Mouse (Mus musculus) T-cell, adult 2 months (primary cell): Measurements from ENCODE around the gene Ptprs.

Source experiments
- DNase-seq: peaks from one replicate; pipeline ENCODE4 v3.0.0; 2022; ENCODE audit warnings: low spot score

The Ptprs gene

DNA sequence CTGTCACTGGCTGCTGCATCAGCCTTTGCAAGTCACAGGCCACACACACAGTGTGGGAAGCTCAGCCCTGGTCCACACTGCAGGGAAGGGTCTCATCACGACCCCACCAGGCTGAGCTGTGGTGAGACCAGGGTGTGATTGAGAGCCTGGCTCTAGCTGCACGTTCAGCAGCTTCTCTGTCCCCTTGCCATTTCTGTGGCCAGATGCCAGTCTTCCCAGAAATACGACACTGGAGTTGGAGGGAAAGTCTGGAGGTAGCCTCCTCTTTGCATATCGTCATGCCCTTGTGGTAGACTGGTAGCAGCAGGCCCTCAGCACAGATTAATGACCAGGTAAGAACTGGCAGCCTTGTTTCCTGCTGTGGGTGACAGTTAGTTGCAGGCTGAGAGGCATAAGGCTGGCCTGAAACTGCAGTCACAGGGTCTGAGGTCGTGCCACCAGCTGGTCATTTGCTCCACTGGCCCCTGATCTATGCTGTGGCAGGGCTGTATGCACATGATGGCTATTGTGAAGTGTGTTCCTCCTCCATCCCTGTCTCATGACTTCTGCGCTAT lies 96.9 kb downstream of the Ptprs start:
- DNase-seq, result no peak

DNA sequence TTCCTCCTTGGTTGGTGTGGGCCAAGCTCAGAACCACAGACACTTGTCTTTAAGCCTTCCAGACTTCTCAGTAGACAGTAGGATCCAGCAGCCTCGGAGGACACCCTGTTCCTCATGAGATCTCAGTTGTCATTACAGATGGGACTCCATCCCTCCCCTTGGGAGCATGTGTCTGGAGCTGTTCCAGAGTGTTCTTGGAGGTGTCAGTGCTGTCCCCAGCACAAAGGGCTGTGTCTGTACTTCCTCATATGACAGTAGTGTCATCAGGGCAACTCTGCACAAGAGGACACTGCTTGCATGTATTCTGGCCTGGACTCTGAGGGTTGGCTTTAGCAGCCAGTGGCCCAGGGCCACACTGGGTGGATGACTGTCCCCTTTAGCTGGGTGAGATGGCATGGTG lies 101.4 kb downstream of the Ptprs start:
- DNase-seq, result no peak

DNA sequence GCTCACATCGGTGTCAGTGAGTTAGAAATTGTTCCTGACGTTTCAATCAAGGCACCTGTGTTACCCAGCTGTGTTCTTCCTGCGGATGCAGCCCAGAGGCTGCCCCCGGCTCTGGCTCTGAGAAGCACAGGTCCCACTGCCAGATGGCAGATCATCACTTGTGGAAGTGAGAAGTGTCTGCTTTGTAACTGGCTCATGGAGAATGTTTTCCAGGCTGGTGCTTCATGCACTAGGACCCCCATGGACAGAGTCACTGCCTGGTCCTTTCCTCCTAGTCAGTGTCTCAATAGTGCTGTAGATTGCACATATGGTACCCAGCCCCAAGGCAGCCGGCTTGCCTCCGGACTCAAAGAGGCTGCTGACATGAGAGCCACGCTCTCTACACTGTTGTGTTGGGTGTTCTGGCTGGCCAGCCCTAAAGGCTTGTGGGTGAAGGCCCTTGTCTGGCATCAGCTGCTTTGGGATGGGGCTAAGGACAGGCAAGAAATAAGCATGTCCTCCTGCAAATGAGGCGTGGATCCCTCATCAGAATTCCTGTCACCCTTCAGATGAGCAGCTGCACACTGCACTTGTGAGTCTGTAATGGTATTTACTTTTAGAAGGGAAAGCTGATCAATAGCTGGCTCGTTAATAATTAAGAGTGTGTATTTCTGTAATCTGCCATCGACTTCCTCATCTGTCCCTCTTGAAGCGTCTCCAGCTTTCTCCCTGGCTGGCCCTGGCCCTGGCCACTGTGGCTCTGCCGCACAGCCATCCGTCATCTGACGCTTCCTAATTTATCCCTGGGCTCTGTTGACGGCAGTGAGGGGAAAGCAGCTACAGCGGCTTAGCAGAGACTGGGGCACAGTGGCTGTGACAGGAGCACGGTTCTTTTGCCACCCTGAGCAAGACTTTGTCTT lies 102.9 kb downstream of the Ptprs start:
- no peak for DNase-seq

DNA sequence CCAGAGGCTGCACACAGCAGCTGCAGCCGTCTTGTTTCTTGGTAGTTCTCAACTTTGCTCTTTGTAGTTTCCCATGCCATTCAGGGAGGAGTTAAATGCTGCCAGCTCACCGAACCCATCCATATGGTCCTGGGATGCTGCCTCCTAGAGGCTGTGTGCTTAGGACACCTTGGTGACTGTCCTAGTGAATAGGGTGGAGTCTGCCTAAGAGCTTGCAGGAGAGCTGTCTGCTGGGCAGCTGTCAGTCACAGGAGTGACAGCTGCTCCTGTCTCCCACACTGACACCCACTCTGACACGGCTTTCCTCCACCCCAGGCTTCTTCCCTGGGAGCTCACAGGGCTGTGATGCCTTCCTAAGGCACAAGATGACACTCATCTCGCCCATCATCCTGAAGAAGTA lies 104.2 kb downstream of the Ptprs start:
- DNase-seq, result no peak

DNA sequence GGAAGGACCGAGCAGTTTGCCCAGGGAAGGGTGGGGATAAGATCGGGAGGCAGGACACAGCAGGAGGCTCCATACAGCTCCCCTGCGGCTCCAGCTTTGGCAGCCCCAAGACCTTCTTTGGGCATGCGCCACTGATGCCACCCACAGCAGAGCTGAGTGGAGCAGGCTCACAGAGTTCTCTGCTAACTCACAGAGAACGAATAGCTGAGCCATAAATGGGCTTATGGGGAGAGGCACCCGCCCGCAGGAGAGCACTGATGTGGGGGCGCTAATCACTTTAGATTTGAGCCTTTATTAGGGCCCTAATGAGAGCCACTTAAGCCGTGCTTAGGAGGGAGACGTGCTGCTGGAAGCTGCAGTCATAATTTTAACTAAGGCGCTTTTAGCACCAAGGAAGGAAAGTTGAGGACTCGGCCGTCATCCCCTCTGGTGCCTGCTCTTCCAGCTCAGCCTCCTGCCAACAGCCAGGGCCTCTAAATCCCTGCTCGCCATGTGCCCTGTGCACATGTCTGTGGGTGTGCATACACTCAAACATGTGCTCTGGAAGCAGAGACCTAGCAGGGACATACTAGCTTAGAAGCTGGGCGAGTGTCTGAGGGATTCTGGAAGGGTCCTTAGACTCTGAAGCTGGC lies 105.1 kb downstream of the Ptprs start:
- DNase-seq, result no peak

DNA sequence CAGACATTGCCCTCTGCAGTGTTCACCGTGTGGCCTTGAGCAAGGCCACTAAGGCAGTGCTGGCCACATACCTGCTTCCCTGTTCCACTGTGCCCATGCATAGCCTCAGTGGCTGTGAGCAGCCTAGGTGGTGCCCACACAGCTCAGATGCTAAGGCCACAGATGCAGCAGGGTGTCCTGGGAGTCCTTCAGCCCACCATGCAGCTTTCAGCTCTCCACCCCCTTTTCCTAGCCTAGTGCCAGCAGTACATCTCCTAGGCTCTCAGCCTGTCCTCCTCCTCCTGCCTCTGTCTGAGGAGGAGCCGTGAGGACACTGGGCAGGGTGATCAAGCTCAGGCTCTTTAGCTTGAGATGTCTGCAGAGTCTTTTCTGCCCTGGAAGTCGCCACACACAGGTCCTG lies 106.2 kb downstream of the Ptprs start:
- no peak for DNase-seq

DNA sequence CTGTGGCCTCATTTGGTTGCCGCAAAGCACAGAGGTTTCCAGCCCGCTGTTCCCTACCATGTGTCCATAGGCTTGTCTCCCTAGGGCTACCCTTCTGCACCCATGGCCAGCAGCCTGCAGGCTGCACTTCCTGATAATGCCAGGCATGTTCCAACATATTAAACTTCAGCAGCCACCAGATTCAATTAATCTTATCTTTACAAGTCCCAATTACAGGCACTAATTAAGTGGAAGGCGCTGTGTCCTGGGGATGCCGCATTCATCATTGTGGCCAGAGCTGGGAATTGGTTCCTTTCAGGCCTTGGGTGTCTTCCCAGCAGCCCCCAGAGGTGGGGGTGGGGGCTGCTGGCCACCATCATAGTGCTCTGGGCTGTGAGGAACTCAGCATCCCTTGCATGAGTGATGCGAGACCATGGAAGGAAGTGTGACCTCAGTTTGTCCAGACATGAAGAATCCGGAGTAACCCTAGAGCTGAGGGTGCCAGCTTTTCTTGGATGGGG lies 107.9 kb downstream of the Ptprs start:
- no peak for DNase-seq

DNA sequence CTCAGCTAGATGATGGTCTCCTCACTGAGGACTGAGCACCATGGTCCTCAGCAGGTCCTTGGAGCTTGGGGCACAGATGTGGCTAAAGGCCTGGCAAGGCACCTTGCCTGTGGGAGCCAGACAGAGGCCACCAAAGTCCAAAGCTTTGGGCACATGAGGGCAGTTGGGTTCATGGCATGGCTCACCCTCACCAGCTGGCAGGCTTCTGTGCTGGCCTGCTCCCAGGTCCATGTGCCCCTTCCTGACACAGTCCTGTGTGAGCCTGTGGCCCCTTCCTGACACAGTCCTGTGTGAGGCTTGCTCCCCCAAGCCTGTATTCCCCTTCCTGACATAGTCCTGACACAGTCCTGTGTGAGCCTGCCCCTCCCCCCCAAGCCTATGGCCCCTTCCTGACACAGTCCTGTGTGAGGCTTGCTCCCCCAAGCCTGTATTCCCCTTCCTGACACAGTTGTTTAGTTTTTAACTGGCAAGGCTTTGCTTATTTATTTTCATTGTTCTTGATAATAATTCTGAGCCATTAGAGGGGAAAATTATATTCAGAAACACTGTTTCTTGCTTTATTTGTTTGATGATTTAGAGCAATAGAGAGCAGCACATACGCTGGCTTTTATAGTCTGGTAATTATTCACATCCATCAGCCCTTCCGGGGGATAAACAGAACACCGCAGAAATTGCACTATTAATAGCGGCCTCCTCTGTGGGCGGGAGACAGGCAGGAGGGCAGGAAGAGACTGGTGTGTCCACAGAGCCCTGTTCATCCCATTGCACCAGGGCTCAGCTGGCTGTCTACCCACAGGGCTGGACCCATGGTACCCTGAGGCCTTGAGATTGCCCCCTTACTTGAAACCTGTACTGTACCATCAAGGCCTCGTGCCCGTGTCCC lies 110.3 kb downstream of the Ptprs start:
- DNase-seq, result no peak
